Mouse (Mus musculus) CH12.LX (cell line): ENCODE measurements around the gene Rin3.
"Not testable (repeated sequence)": the region's sequence is repeated elsewhere in the genome, so short reads cannot be mapped to it uniquely, and the experiment has no call there.

Experiments
- CTCF ChIP-seq, 2 experiments: IDR thresholded peaks in 1 of 2; conservative IDR thresholded peaks in 1 of 2; 2 replicates each; pipeline ENCODE4 v1.5.1; 2011 to 2012; ENCODE audit warnings: low read depth in 2 of 2, low read length in 2 of 2, improper control_type of control experiment in 1 of 2, inconsistent platforms in 1 of 2, mild to moderate bottlenecking in 1 of 2, moderate library complexity in 1 of 2
- GABPA ChIP-seq: IDR thresholded peaks from 2 replicates; pipeline ENCODE4 v1.6.1; 2012; ENCODE audit warnings: low read depth, low read length, improper control_type of control experiment, inconsistent platforms; ENCODE audit not compliant: insufficient replicate concordance
- MAX ChIP-seq: IDR thresholded peaks from 2 replicates; pipeline ENCODE4 v1.6.1; 2011; ENCODE audit warnings: low read length, improper control_type of control experiment
- MAZ ChIP-seq: IDR thresholded peaks from 2 replicates; pipeline ENCODE4 v1.6.1; 2012; ENCODE audit warnings: low read depth, mild to moderate bottlenecking, inconsistent platforms, low read length, improper control_type of control experiment, moderate library complexity
- POLR2A ChIP-seq: IDR thresholded peaks from 2 replicates; pipeline ENCODE4 v1.6.1; 2011; ENCODE audit warnings: low read depth, mild to moderate bottlenecking, improper control_type of control experiment, low read length
- UBTF ChIP-seq: IDR thresholded peaks from 2 replicates; pipeline ENCODE4 v1.6.1; 2012; ENCODE audit warnings: low read depth, mild to moderate bottlenecking, inconsistent platforms, low read length, improper control_type of control experiment, moderate library complexity
- USF1 ChIP-seq: IDR thresholded peaks from 2 replicates; pipeline ENCODE4 v1.6.1; 2014; ENCODE audit warnings: low read depth, mild to moderate bottlenecking, inconsistent platforms, low read length, improper control_type of control experiment
- ZMIZ1 ChIP-seq: IDR thresholded peaks from 2 replicates; pipeline ENCODE4 v1.6.1; 2012; ENCODE audit warnings: low read depth, mild to moderate bottlenecking, inconsistent platforms, low read length, improper control_type of control experiment

DNA sequence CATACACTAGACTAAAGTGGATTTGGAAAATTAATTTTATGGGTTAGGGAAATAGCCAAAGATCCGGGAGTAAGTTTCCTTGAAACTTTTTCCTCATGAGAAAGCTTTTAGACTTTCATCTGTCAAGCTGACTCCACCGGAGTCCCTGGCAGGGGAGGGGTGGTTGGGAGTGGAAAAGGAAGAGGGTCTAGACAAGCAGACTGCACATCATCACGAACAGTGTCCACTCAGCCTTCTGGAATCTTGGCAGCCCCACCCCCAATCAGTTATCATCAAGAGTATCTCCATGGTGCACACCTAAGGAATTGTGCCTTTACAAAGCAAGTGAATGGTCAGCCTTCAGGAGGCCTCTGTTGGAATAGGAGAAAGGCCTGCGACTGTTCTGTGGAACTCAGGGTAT, 2.6 kb upstream of the Rin3 start:
- not testable (repeated sequence) for TF ChIP-seq MAZ; CTCF (conservative IDR thresholded peaks at IDR 0.05 in 1 of 2, IDR thresholded peaks at IDR 0.05 in 1 of 2; ENCODE audit: low read depth in 2 of 2, low read length in 2 of 2); POLR2A; ZMIZ1; GABPA; USF1; MAX; UBTF
